Mouse (Mus musculus): Measurements from ENCODE around the gene Ctnnbl1. TPM values are rescaled to one million over a fixed set of nuclear protein-coding genes. Genes with fewer than 3 reads are reported as not detected.

Ctnnbl1 gene
- polyA plus RNA-seq, 1 experiment from 2014 or later, result 106 TPM

GRCm38 (mm10) chr2:157784238-157784637 is 47.0 kb downstream of the Ctnnbl1 start:
- Histone ChIP-seq H3K9me3 (ENCODE audit: control insufficient read depth, low read length) (no peaks in the 10 kb centered on the region), H3K4me1 (ENCODE audit: control insufficient read depth, insufficient read depth, low read length) (0 out of 2 replicates have a peak, but pooled peaks cover 7% of the 10 kb centered on the region), H3K27ac (ENCODE audit: low read depth, low read length) (no peak overlapping the region), H3K27me3 (ENCODE audit: control insufficient read depth, insufficient read depth, low read length) (no peaks in the 10 kb centered on the region), H3K36me3 (ENCODE audit: control insufficient read depth, insufficient read depth, low read length) (no peaks in the 10 kb centered on the region), H3K4me2 (ENCODE audit: low read depth) (no peak overlapping the region), H3K9ac (ENCODE audit: low read length) (no peak overlapping the region), H3K4me3 (ENCODE audit: low read depth, low read length) (no peak overlapping the region)
- ATAC-seq (ENCODE audit: insufficient read depth, low FRiP score, low TSS enrichment) (no peak), DNase-seq (ENCODE audit: low spot score) (no peak)
- WGBS, result 66% methylated on average over 6 of the region's 6 CpGs

GRCm38 (mm10) chr2:157784647-157785046 is 47.4 kb downstream of the Ctnnbl1 start:
- DNase-seq (ENCODE audit: low spot score), result no peak
- Histone ChIP-seq H3K27me3 (ENCODE audit: control insufficient read depth, insufficient read depth, low read length) (no peaks in the 10 kb centered on the region), H3K9me3 (ENCODE audit: control insufficient read depth, low read length) (no peaks in the 10 kb centered on the region), H3K36me3 (ENCODE audit: control insufficient read depth, insufficient read depth, low read length) (no peaks in the 10 kb centered on the region), H3K4me3 (ENCODE audit: low read depth, low read length) (no peak overlapping the region), H3K4me2 (ENCODE audit: low read depth) (no peak overlapping the region), H3K27ac (ENCODE audit: low read depth, low read length) (no peak overlapping the region), H3K4me1 (ENCODE audit: control insufficient read depth, insufficient read depth, low read length) (0 out of 2 replicates have a peak, but pooled peaks cover 7% of the 10 kb centered on the region), H3K9ac (ENCODE audit: low read length) (no peak overlapping the region)
- no peak for ATAC-seq (ENCODE audit: insufficient read depth, low FRiP score, low TSS enrichment)
- WGBS, result 75% methylated on average over 2 of the region's 2 CpGs

- no peaks in the 10 kb centered on the region for H3K27me3 ChIP-seq (ENCODE audit: control insufficient read depth, insufficient read depth, low read length)
Observed at GRCm38 (mm10) chr2:157789226-157789625, 52.0 kb downstream of the Ctnnbl1 start.

GRCm38 (mm10) chr2:157790836-157791495 is 53.8 kb downstream of the Ctnnbl1 start:
- WGBS, result 89% methylated on average over 8 of the region's 8 CpGs

More at GRCm38 (mm10) chr2:157789226-157789625, 52.0 kb downstream of the Ctnnbl1 start:
- ATAC-seq (ENCODE audit: insufficient read depth, low FRiP score, low TSS enrichment) (no peak), DNase-seq (ENCODE audit: low spot score) (no peak)
- Histone ChIP-seq H3K36me3 (ENCODE audit: control insufficient read depth, insufficient read depth, low read length) (no peaks in the 10 kb centered on the region), H3K4me3 (ENCODE audit: low read depth, low read length) (no peak overlapping the region), H3K4me2 (ENCODE audit: low read depth) (no peak overlapping the region), H3K9ac (ENCODE audit: low read length) (no peak overlapping the region), H3K27ac (ENCODE audit: low read depth, low read length) (no peak overlapping the region), H3K4me1 (ENCODE audit: control insufficient read depth, insufficient read depth, low read length) (0 out of 2 replicates have a peak, but pooled peaks cover 7% of the 10 kb centered on the region), H3K9me3 (ENCODE audit: control insufficient read depth, low read length) (no peaks in the 10 kb centered on the region)
- 84% methylated on average over 7 of the region's 7 CpGs for WGBS

GRCm38 (mm10) chr2:157791528-157792162 is 54.4 kb downstream of the Ctnnbl1 start:
- H3K4me3 ChIP-seq (ENCODE audit: low read depth, low read length), result no peak overlapping the region
- whole genome bisulfite sequencing, result 50% methylated on average over 14 of the region's 14 CpGs
- ATAC-seq (ENCODE audit: insufficient read depth, low FRiP score, low TSS enrichment), result peak; percentile 50
- H3K27ac ChIP-seq (ENCODE audit: low read depth, low read length), result no peak overlapping the region
- no peak overlapping the region for H3K9ac ChIP-seq (ENCODE audit: low read length)
- H3K36me3 ChIP-seq (ENCODE audit: control insufficient read depth, insufficient read depth, low read length), result no peaks in the 10 kb centered on the region
- H3K9me3 ChIP-seq (ENCODE audit: control insufficient read depth, low read length), result no peaks in the 10 kb centered on the region
- H3K27me3 ChIP-seq (ENCODE audit: control insufficient read depth, insufficient read depth, low read length), result no peaks in the 10 kb centered on the region; the same call in 1 of the 2 replicates
- 0 out of 2 replicates have a peak, but pooled peaks cover 7% of the 10 kb centered on the region for H3K4me1 ChIP-seq (ENCODE audit: control insufficient read depth, insufficient read depth, low read length)
- DNase-seq (ENCODE audit: low spot score), result no peak
- no peak overlapping the region for H3K4me2 ChIP-seq (ENCODE audit: low read depth)

More at GRCm38 (mm10) chr2:157790836-157791495, 53.8 kb downstream of the Ctnnbl1 start:
- Histone ChIP-seq H3K27ac (ENCODE audit: low read depth, low read length) (no peak overlapping the region), H3K27me3 (ENCODE audit: control insufficient read depth, insufficient read depth, low read length) (no peaks in the 10 kb centered on the region), H3K36me3 (ENCODE audit: control insufficient read depth, insufficient read depth, low read length) (no peaks in the 10 kb centered on the region), H3K4me2 (ENCODE audit: low read depth) (no peak overlapping the region), H3K4me1 (ENCODE audit: control insufficient read depth, insufficient read depth, low read length) (0 out of 2 replicates have a peak, but pooled peaks cover 7% of the 10 kb centered on the region), H3K9ac (ENCODE audit: low read length) (no peak overlapping the region), H3K4me3 (ENCODE audit: low read depth, low read length) (no peak overlapping the region), H3K9me3 (ENCODE audit: control insufficient read depth, low read length) (no peaks in the 10 kb centered on the region)
- no peak for DNase-seq (ENCODE audit: low spot score)
- ATAC-seq (ENCODE audit: insufficient read depth, low FRiP score, low TSS enrichment), result no peak

GRCm38 (mm10) chr2:157792840-157793552 is 55.8 kb downstream of the Ctnnbl1 start:
- no peak for ATAC-seq (ENCODE audit: insufficient read depth, low FRiP score, low TSS enrichment)
- H3K9me3 ChIP-seq (ENCODE audit: control insufficient read depth, low read length), result no peaks in the 10 kb centered on the region
- 93% methylated on average over 10 of the region's 10 CpGs for WGBS
- no peak overlapping the region for H3K27ac ChIP-seq (ENCODE audit: low read depth, low read length)
- no peak for DNase-seq (ENCODE audit: low spot score)
- 0 out of 2 replicates have a peak, but pooled peaks cover 7% of the 10 kb centered on the region for H3K4me1 ChIP-seq (ENCODE audit: control insufficient read depth, insufficient read depth, low read length)
- H3K4me3 ChIP-seq (ENCODE audit: low read depth, low read length), result no peak overlapping the region
- no peak overlapping the region for H3K9ac ChIP-seq (ENCODE audit: low read length)
- H3K27me3 ChIP-seq (ENCODE audit: control insufficient read depth, insufficient read depth, low read length), result no peaks in the 10 kb centered on the region; the same call in 1 of the 2 replicates
- H3K4me2 ChIP-seq (ENCODE audit: low read depth), result no peak overlapping the region
- H3K36me3 ChIP-seq (ENCODE audit: control insufficient read depth, insufficient read depth, low read length), result no peaks in the 10 kb centered on the region

- WGBS, result 87% methylated on average over 8 of the region's 8 CpGs
Observed at GRCm38 (mm10) chr2:157793851-157794332, 56.7 kb downstream of the Ctnnbl1 start.

GRCm38 (mm10) chr2:157795627-157796423 is 58.6 kb downstream of the Ctnnbl1 start:
- 100% methylated on average over 1 of the region's 1 CpGs for WGBS

More at GRCm38 (mm10) chr2:157793851-157794332, 56.7 kb downstream of the Ctnnbl1 start:
- Histone ChIP-seq H3K27ac (ENCODE audit: low read depth, low read length) (no peak overlapping the region), H3K27me3 (ENCODE audit: control insufficient read depth, insufficient read depth, low read length) (no peaks in the 10 kb centered on the region; the same call in 1 of the 2 replicates), H3K4me3 (ENCODE audit: low read depth, low read length) (no peak overlapping the region), H3K36me3 (ENCODE audit: control insufficient read depth, insufficient read depth, low read length) (no peaks in the 10 kb centered on the region), H3K9ac (ENCODE audit: low read length) (no peak overlapping the region), H3K4me1 (ENCODE audit: control insufficient read depth, insufficient read depth, low read length) (0 out of 2 replicates have a peak, but pooled peaks cover 2% of the 10 kb centered on the region), H3K9me3 (ENCODE audit: control insufficient read depth, low read length) (no peaks in the 10 kb centered on the region), H3K4me2 (ENCODE audit: low read depth) (no peak overlapping the region)
- no peak for ATAC-seq (ENCODE audit: insufficient read depth, low FRiP score, low TSS enrichment)
- DNase-seq (ENCODE audit: low spot score), result no peak

More at GRCm38 (mm10) chr2:157795627-157796423, 58.6 kb downstream of the Ctnnbl1 start:
- no peaks in the 10 kb centered on the region; the same call in 1 of the 2 replicates for H3K27me3 ChIP-seq (ENCODE audit: control insufficient read depth, insufficient read depth, low read length)
- DNase-seq (ENCODE audit: low spot score) (no peak), ATAC-seq (ENCODE audit: insufficient read depth, low FRiP score, low TSS enrichment) (no peak)
- H3K4me1 ChIP-seq (ENCODE audit: control insufficient read depth, insufficient read depth, low read length), result peaks cover 8% of the 10 kb centered on the region
- H3K36me3 ChIP-seq (ENCODE audit: control insufficient read depth, insufficient read depth, low read length), result no peaks in the 10 kb centered on the region
- H3K4me2 ChIP-seq (ENCODE audit: low read depth), result no peak overlapping the region
- H3K27ac ChIP-seq (ENCODE audit: low read depth, low read length), result no peak overlapping the region
- H3K9me3 ChIP-seq (ENCODE audit: control insufficient read depth, low read length), result no peaks in the 10 kb centered on the region
- H3K4me3 ChIP-seq (ENCODE audit: low read depth, low read length), result no peak overlapping the region
- no peak overlapping the region for H3K9ac ChIP-seq (ENCODE audit: low read length)
